Mouse (Mus musculus): ENCODE data around the gene Sbk3. TPM values are rescaled to one million over a fixed set of nuclear protein-coding genes. Genes with fewer than 3 reads are reported as not detected.

Sbk3 gene
- polyA plus RNA-seq, 1 experiment from 2014 or later: 0.41 TPM

- Histone ChIP-seq H3K9me3 (no peaks in the 10 kb centered on the region), H3K27ac (peak overlapping the region; percentile 99), H3K27me3 (replicated peaks) (no peaks in the 10 kb centered on the region), H3K4me1 (peaks cover 56% of the 10 kb centered on the region), H3K4me3 (peak overlapping the region; percentile 44), H3K4me2 (peak overlapping the region; percentile 79), H3K36me3 (replicated peaks) (peaks cover 10% of the 10 kb centered on the region), H3K9ac (peak overlapping the region; percentile 61)
- 3% methylated on average over 37 of the region's 37 CpGs for WGBS
- ATAC-seq (replicated peaks): peak; percentile 5; the same call in 1 of the 2 replicates
Observed at GRCm38 (mm10) chr7:4923586-4924364, 47.2 kb downstream of the Sbk3 start.

GRCm38 (mm10) chr7:4922931-4923565 lies 47.9 kb downstream of the Sbk3 start:
- peak overlapping the region; percentile 44 for H3K4me3 ChIP-seq
- H3K9me3 ChIP-seq: no peaks in the 10 kb centered on the region
- H3K9ac ChIP-seq: peak overlapping the region; percentile 61
- no peaks in the 10 kb centered on the region for H3K27me3 ChIP-seq (replicated peaks)
- ATAC-seq (replicated peaks): peak; percentile 69
- H3K36me3 ChIP-seq (replicated peaks): peaks cover 10% of the 10 kb centered on the region
- peak overlapping the region; percentile 79 for H3K4me2 ChIP-seq
- peaks cover 56% of the 10 kb centered on the region for H3K4me1 ChIP-seq
- WGBS: 2% methylated on average over 14 of the region's 14 CpGs
- peak overlapping the region; percentile 99 for H3K27ac ChIP-seq

- no peaks in the 10 kb centered on the region for H3K9me3 ChIP-seq
- H3K27me3 ChIP-seq (replicated peaks): no peaks in the 10 kb centered on the region
- peaks cover 58% of the 10 kb centered on the region for H3K4me1 ChIP-seq
- H3K27ac ChIP-seq: peak overlapping the region; percentile 99
- H3K4me3 ChIP-seq: peak overlapping the region; percentile 44
- WGBS: 0% methylated on average over 14 of the region's 14 CpGs
- H3K4me2 ChIP-seq: peak overlapping the region; percentile 79
- H3K9ac ChIP-seq: peak overlapping the region; percentile 51
- H3K36me3 ChIP-seq (replicated peaks): peaks cover 10% of the 10 kb centered on the region
- ATAC-seq (replicated peaks): peak; percentile 86
Observed at GRCm38 (mm10) chr7:4922508-4922907, 48.5 kb downstream of the Sbk3 start.

- H3K4me2 ChIP-seq: peak within 1 kb of the TSS; percentile 79
- 19% methylated on average over 8 of the region's 8 CpGs for WGBS
- ATAC-seq (replicated peaks): peak; percentile 1; the same call in 1 of the 2 replicates
Observed at GRCm38 (mm10) chr7:4921824-4922482, 49.0 kb downstream of the Sbk3 start, which contains the start of gene Nat14. TSS of gene Nat14 (plus strand) at chr7:4922028.

GRCm38 (mm10) chr7:4920976-4921823 lies 49.8 kb downstream of the Sbk3 start:
- no peak for ATAC-seq (replicated peaks)
- Histone ChIP-seq H3K4me3 (no peak overlapping the region), H3K36me3 (replicated peaks) (peaks cover 10% of the 10 kb centered on the region), H3K27ac (peak overlapping the region; percentile 99), H3K9me3 (no peaks in the 10 kb centered on the region), H3K4me2 (peak overlapping the region; percentile 79), H3K9ac (peak overlapping the region; percentile 32; the same call in 1 of the 2 replicates), H3K4me1 (peaks cover 68% of the 10 kb centered on the region), H3K27me3 (replicated peaks) (no peaks in the 10 kb centered on the region)
- WGBS: 57% methylated on average over 23 of the region's 23 CpGs

More at GRCm38 (mm10) chr7:4921824-4922482, 49.0 kb downstream of the Sbk3 start, which contains the start of gene Nat14:
- Histone ChIP-seq H3K4me3 (peak within 1 kb of the TSS; percentile 44), H3K9me3 (no peaks in the 10 kb centered on the region), H3K4me1 (peaks cover 64% of the 10 kb centered on the region), H3K27me3 (replicated peaks) (no peaks in the 10 kb centered on the region), H3K9ac (peak within 1 kb of the TSS; percentile 51), H3K36me3 (replicated peaks) (peaks cover 10% of the 10 kb centered on the region), H3K27ac (peak within 1 kb of the TSS; percentile 99)

GRCm38 (mm10) chr7:4920496-4920895 lies 50.5 kb downstream of the Sbk3 start:
- H3K9ac ChIP-seq: no peak overlapping the region
- H3K9me3 ChIP-seq: no peaks in the 10 kb centered on the region
- H3K4me1 ChIP-seq: peaks cover 65% of the 10 kb centered on the region
- H3K36me3 ChIP-seq (replicated peaks): peaks cover 10% of the 10 kb centered on the region
- peak overlapping the region; percentile 99 for H3K27ac ChIP-seq
- no peaks in the 10 kb centered on the region for H3K27me3 ChIP-seq (replicated peaks)
- H3K4me3 ChIP-seq: no peak overlapping the region
- 85% methylated on average over 19 of the region's 19 CpGs for WGBS
- ATAC-seq (replicated peaks): no peak
- H3K4me2 ChIP-seq: no peak overlapping the region

- peaks cover 10% of the 10 kb centered on the region for H3K36me3 ChIP-seq (replicated peaks)
- no peaks in the 10 kb centered on the region for H3K27me3 ChIP-seq (replicated peaks)
- ATAC-seq (replicated peaks): no peak
- H3K9me3 ChIP-seq: no peaks in the 10 kb centered on the region
- H3K27ac ChIP-seq: no peak overlapping the region
- no peak overlapping the region for H3K4me3 ChIP-seq
- WGBS: 93% methylated on average over 21 of the region's 21 CpGs
- no peak overlapping the region for H3K4me2 ChIP-seq
- H3K9ac ChIP-seq: no peak overlapping the region
- peaks cover 60% of the 10 kb centered on the region for H3K4me1 ChIP-seq
Observed at GRCm38 (mm10) chr7:4919971-4920370, 51.0 kb downstream of the Sbk3 start.

GRCm38 (mm10) chr7:4919096-4919495 lies 51.9 kb downstream of the Sbk3 start:
- H3K4me3 ChIP-seq: no peak overlapping the region

GRCm38 (mm10) chr7:4918681-4919080 lies 52.3 kb downstream of the Sbk3 start:
- H3K4me1 ChIP-seq: peaks cover 54% of the 10 kb centered on the region
- H3K9me3 ChIP-seq: no peaks in the 10 kb centered on the region
- no peak overlapping the region for H3K4me2 ChIP-seq
- no peak for ATAC-seq (replicated peaks)
- H3K4me3 ChIP-seq: no peak overlapping the region
- no peaks in the 10 kb centered on the region for H3K27me3 ChIP-seq (replicated peaks)
- H3K36me3 ChIP-seq (replicated peaks): peaks cover 10% of the 10 kb centered on the region
- 90% methylated on average over 15 of the region's 15 CpGs for WGBS
- no peak overlapping the region for H3K27ac ChIP-seq
- H3K9ac ChIP-seq: no peak overlapping the region

More at GRCm38 (mm10) chr7:4919096-4919495, 51.9 kb downstream of the Sbk3 start:
- ATAC-seq (replicated peaks): no peak
- H3K9me3 ChIP-seq: no peaks in the 10 kb centered on the region
- H3K9ac ChIP-seq: no peak overlapping the region
- H3K36me3 ChIP-seq (replicated peaks): peaks cover 10% of the 10 kb centered on the region
- no peak overlapping the region for H3K4me2 ChIP-seq
- WGBS: 90% methylated on average over 18 of the region's 21 CpGs
- no peak overlapping the region for H3K27ac ChIP-seq
- H3K4me1 ChIP-seq: peaks cover 57% of the 10 kb centered on the region
- no peaks in the 10 kb centered on the region for H3K27me3 ChIP-seq (replicated peaks)

- H3K4me1 ChIP-seq: peaks cover 44% of the 10 kb centered on the region
- ATAC-seq (replicated peaks): no peak
- H3K9ac ChIP-seq: no peak overlapping the region; the same call in 1 of the 2 replicates
- no peaks in the 10 kb centered on the region for H3K9me3 ChIP-seq
- H3K36me3 ChIP-seq (replicated peaks): peaks cover 10% of the 10 kb centered on the region
- H3K4me2 ChIP-seq: no peak overlapping the region
- WGBS: 90% methylated on average over 2 of the region's 2 CpGs
- peak overlapping the region; percentile 99 for H3K27ac ChIP-seq
- no peaks in the 10 kb centered on the region for H3K27me3 ChIP-seq (replicated peaks)
- no peak overlapping the region for H3K4me3 ChIP-seq
Observed at GRCm38 (mm10) chr7:4917494-4917893, 53.5 kb downstream of the Sbk3 start.

GRCm38 (mm10) chr7:4915669-4916416 lies 55.1 kb downstream of the Sbk3 start:
- peak overlapping the region; percentile 99 for H3K27ac ChIP-seq
- H3K9ac ChIP-seq: peak overlapping the region; percentile 67
- WGBS: 11% methylated on average over 14 of the region's 14 CpGs
- peaks cover 30% of the 10 kb centered on the region for H3K4me1 ChIP-seq
- H3K9me3 ChIP-seq: no peaks in the 10 kb centered on the region
- no peaks in the 10 kb centered on the region for H3K27me3 ChIP-seq (replicated peaks)
- peak overlapping the region; percentile 64 for H3K4me3 ChIP-seq
- peaks cover 10% of the 10 kb centered on the region for H3K36me3 ChIP-seq (replicated peaks)
- peak overlapping the region; percentile 68 for H3K4me2 ChIP-seq
- peak; percentile 48 for ATAC-seq (replicated peaks)
